Mouse (Mus musculus): ENCODE measurements around the gene Olfr1396. TPM values are rescaled to one million over a fixed set of nuclear protein-coding genes. Genes with fewer than 3 reads are reported as not detected.
"Not testable (repeated sequence)": the region's sequence is repeated elsewhere in the genome, so short reads cannot be mapped to it uniquely, and the experiment has no call there.

Olfr1396 gene
- polyA plus RNA-seq, 1 experiment from 2014 or later: not detected

DNA sequence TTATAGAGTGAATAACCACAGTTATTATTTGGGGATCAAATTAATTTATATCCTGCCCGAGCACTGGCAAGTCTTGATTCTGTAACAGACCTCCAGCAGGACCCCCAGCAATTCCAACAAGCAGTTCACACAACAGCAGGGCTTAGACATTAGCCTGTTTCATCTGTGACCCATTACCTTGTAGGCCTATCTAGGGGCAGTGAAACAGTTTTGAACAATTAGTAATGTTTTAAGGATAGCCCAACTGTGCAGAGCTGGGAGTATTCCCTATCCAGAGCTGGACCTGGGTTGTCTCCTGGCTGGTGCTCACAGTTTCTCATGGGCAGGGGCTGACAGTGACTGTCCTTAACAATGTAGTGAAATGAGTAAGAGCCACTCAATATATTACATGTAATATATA, 37.7 kb downstream of the Olfr1396 start:
- Histone ChIP-seq H3K9ac (ENCODE audit: low read length) (no peak overlapping the region), H3K36me3 (ENCODE audit: control insufficient read depth, insufficient read depth, low read length) (no peaks in the 10 kb centered on the region), H3K4me2 (ENCODE audit: low read depth) (no peak overlapping the region), H3K4me1 (ENCODE audit: control insufficient read depth, insufficient read depth, low read length) (no peaks in the 10 kb centered on the region), H3K4me3 (ENCODE audit: low read depth, low read length) (no peak overlapping the region), H3K27ac (ENCODE audit: low read depth, low read length) (no peak overlapping the region), H3K27me3 (ENCODE audit: control insufficient read depth, insufficient read depth, low read length) (no peaks in the 10 kb centered on the region), H3K9me3 (ENCODE audit: control insufficient read depth, low read length) (no peaks in the 10 kb centered on the region)
- WGBS: 79% methylated on average over 1 of the region's 1 CpGs
- no peak for ATAC-seq (ENCODE audit: insufficient read depth, low FRiP score, low TSS enrichment)
- no peak for DNase-seq (ENCODE audit: low spot score)

- H3K36me3 ChIP-seq (ENCODE audit: control insufficient read depth, insufficient read depth, low read length); DNase-seq (ENCODE audit: low spot score); ATAC-seq (ENCODE audit: insufficient read depth, low FRiP score, low TSS enrichment); H3K9ac ChIP-seq (ENCODE audit: low read length); H3K27ac ChIP-seq (ENCODE audit: low read depth, low read length); H3K4me3 ChIP-seq (ENCODE audit: low read depth, low read length); H3K9me3 ChIP-seq (ENCODE audit: control insufficient read depth, low read length); H3K4me1 ChIP-seq (ENCODE audit: control insufficient read depth, insufficient read depth, low read length); H3K4me2 ChIP-seq (ENCODE audit: low read depth); H3K27me3 ChIP-seq (ENCODE audit: control insufficient read depth, insufficient read depth, low read length): not testable (repeated sequence)
- 80% methylated on average over 6 of the region's 6 CpGs for WGBS
These were observed 38.5 kb downstream of the Olfr1396 start, which contains the start of gene Ifi47 for GRCm38 (mm10) chr11:49076001-49076757. Ifi47 (plus strand) TSS chr11:49076587.

- 95% methylated on average over 1 of the region's 1 CpGs for WGBS
- H3K4me3 ChIP-seq (ENCODE audit: low read depth, low read length): no peak overlapping the region
- H3K9me3 ChIP-seq (ENCODE audit: control insufficient read depth, low read length): no peaks in the 10 kb centered on the region
- no peaks in the 10 kb centered on the region for H3K4me1 ChIP-seq (ENCODE audit: control insufficient read depth, insufficient read depth, low read length)
- H3K27ac ChIP-seq (ENCODE audit: low read depth, low read length): no peak overlapping the region
- DNase-seq (ENCODE audit: low spot score) (no peak), ATAC-seq (ENCODE audit: insufficient read depth, low FRiP score, low TSS enrichment) (no peak)
- H3K9ac ChIP-seq (ENCODE audit: low read length): no peak overlapping the region
- H3K36me3 ChIP-seq (ENCODE audit: control insufficient read depth, insufficient read depth, low read length): no peaks in the 10 kb centered on the region
- no peak overlapping the region for H3K4me2 ChIP-seq (ENCODE audit: low read depth)
- H3K27me3 ChIP-seq (ENCODE audit: control insufficient read depth, insufficient read depth, low read length): no peaks in the 10 kb centered on the region
These were observed 46.3 kb downstream of the Olfr1396 start for GRCm38 (mm10) chr11:49068358-49068757.

- H3K4me2 ChIP-seq (ENCODE audit: low read depth); DNase-seq (ENCODE audit: low spot score); H3K27ac ChIP-seq (ENCODE audit: low read depth, low read length); H3K9me3 ChIP-seq (ENCODE audit: control insufficient read depth, low read length); H3K4me1 ChIP-seq (ENCODE audit: control insufficient read depth, insufficient read depth, low read length); H3K9ac ChIP-seq (ENCODE audit: low read length); H3K27me3 ChIP-seq (ENCODE audit: control insufficient read depth, insufficient read depth, low read length); H3K4me3 ChIP-seq (ENCODE audit: low read depth, low read length); H3K36me3 ChIP-seq (ENCODE audit: control insufficient read depth, insufficient read depth, low read length); ATAC-seq (ENCODE audit: insufficient read depth, low FRiP score, low TSS enrichment): not testable (repeated sequence)
- 87% methylated on average over 5 of the region's 5 CpGs for WGBS
These were observed 50.8 kb downstream of the Olfr1396 start, which contains the start of gene Tgtp2 for GRCm38 (mm10) chr11:49063713-49064469. Tgtp2 (minus strand) TSS chr11:49064206.

- WGBS: 74% methylated on average over 1 of the region's 2 CpGs
- H3K4me2 ChIP-seq (ENCODE audit: low read depth); ATAC-seq (ENCODE audit: insufficient read depth, low FRiP score, low TSS enrichment); H3K36me3 ChIP-seq (ENCODE audit: control insufficient read depth, insufficient read depth, low read length); H3K9ac ChIP-seq (ENCODE audit: low read length); DNase-seq (ENCODE audit: low spot score); H3K27ac ChIP-seq (ENCODE audit: low read depth, low read length); H3K27me3 ChIP-seq (ENCODE audit: control insufficient read depth, insufficient read depth, low read length); H3K4me3 ChIP-seq (ENCODE audit: low read depth, low read length); H3K9me3 ChIP-seq (ENCODE audit: control insufficient read depth, low read length); H3K4me1 ChIP-seq (ENCODE audit: control insufficient read depth, insufficient read depth, low read length): not testable (repeated sequence)
These were observed 52.8 kb downstream of the Olfr1396 start for GRCm38 (mm10) chr11:49061865-49062264.

DNA sequence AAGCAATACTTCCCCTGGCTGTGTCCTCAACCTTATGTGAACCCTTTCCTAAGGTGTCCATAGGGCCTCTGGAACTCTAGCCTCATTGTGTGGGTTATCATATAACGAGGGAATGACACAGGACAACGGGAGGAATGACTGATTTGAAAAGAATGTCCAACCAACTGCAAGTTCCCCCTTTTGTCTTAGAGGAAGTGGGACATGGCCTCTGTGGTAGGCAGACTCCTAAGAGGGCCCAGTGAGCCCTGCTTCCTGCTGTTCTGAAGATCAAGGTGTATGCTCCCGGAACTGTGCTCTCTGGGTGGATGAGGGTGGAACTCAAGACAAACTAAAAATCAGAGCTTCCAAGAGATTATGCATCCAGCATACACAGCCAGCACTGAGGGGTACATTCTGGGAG, 54.6 kb downstream of the Olfr1396 start:
- H3K27me3 ChIP-seq (ENCODE audit: control insufficient read depth, insufficient read depth, low read length); DNase-seq (ENCODE audit: low spot score); H3K4me2 ChIP-seq (ENCODE audit: low read depth); H3K4me1 ChIP-seq (ENCODE audit: control insufficient read depth, insufficient read depth, low read length); H3K4me3 ChIP-seq (ENCODE audit: low read depth, low read length); H3K27ac ChIP-seq (ENCODE audit: low read depth, low read length); H3K36me3 ChIP-seq (ENCODE audit: control insufficient read depth, insufficient read depth, low read length); H3K9me3 ChIP-seq (ENCODE audit: control insufficient read depth, low read length); H3K9ac ChIP-seq (ENCODE audit: low read length); ATAC-seq (ENCODE audit: insufficient read depth, low FRiP score, low TSS enrichment): not testable (repeated sequence)
- 92% methylated on average over 2 of the region's 3 CpGs for WGBS

Other genes with a start within 250 kb of the Olfr1396 start
- 1.8 and 2.8 TPM in 2 replicates for gene Irgm1, start 243.2 kb downstream of the Olfr1396 start, polyA plus RNA-seq (2014; fragmentation: Nextera tagmentation; extraction: Ambion mirVana)
- 0.31 TPM in 1 of 2 replicates, not detected in the other for gene Gm5431, start 212.7 kb downstream of the Olfr1396 start, polyA plus RNA-seq (2014; fragmentation: Nextera tagmentation; extraction: Ambion mirVana)
- 1.2 and 2.1 TPM in 2 replicates for gene Psme2b, start 168.7 kb downstream of the Olfr1396 start, polyA plus RNA-seq (2014; fragmentation: Nextera tagmentation; extraction: Ambion mirVana)
- gene Olfr56, start 136.0 kb downstream of the Olfr1396 start, polyA plus RNA-seq (2014; fragmentation: Nextera tagmentation; extraction: Ambion mirVana): not detected in 2 replicates
- 0.09 and 0.30 TPM in 2 replicates for gene 9930111J21Rik1, start 135.5 kb downstream of the Olfr1396 start, polyA plus RNA-seq (2014; fragmentation: Nextera tagmentation; extraction: Ambion mirVana)
- gene Gm12185, start 122.6 kb downstream of the Olfr1396 start, polyA plus RNA-seq (2014; fragmentation: Nextera tagmentation; extraction: Ambion mirVana): not detected in 2 replicates
- gene Tgtp1, start 120.7 kb downstream of the Olfr1396 start, polyA plus RNA-seq (2014; fragmentation: Nextera tagmentation; extraction: Ambion mirVana): not detected in 2 replicates
- 0.09 and 0.27 TPM in 2 replicates for gene 9930111J21Rik2, start 63.6 kb downstream of the Olfr1396 start, polyA plus RNA-seq (2014; fragmentation: Nextera tagmentation; extraction: Ambion mirVana)
- not detected in 2 replicates for gene Tgtp2, start 50.7 kb downstream of the Olfr1396 start, polyA plus RNA-seq (2014; fragmentation: Nextera tagmentation; extraction: Ambion mirVana)
- 0.36 and 0.57 TPM in 2 replicates for gene Ifi47, start 38.3 kb downstream of the Olfr1396 start, polyA plus RNA-seq (2014; fragmentation: Nextera tagmentation; extraction: Ambion mirVana)
- gene Olfr1395, start 27.4 kb upstream of the Olfr1396 start, polyA plus RNA-seq (2014; fragmentation: Nextera tagmentation; extraction: Ambion mirVana): not detected in 2 replicates
- not detected in 2 replicates for gene Olfr1394, start 39.5 kb upstream of the Olfr1396 start, polyA plus RNA-seq (2014; fragmentation: Nextera tagmentation; extraction: Ambion mirVana)
- 0.20 and 0.21 TPM in 2 replicates for gene Btnl9, start 72.3 kb upstream of the Olfr1396 start, polyA plus RNA-seq (2014; fragmentation: Nextera tagmentation; extraction: Ambion mirVana)
- 57.2 and 62.5 TPM in 2 replicates for gene Zfp62, start 88.4 kb upstream of the Olfr1396 start, polyA plus RNA-seq (2014; fragmentation: Nextera tagmentation; extraction: Ambion mirVana)
- 28.6 and 33.2 TPM in 2 replicates for gene Mgat1, start 129.3 kb upstream of the Olfr1396 start, polyA plus RNA-seq (2014; fragmentation: Nextera tagmentation; extraction: Ambion mirVana)
- gene Olfr1393, start 163.4 kb upstream of the Olfr1396 start, polyA plus RNA-seq (2014; fragmentation: Nextera tagmentation; extraction: Ambion mirVana): 0.08 and 0.12 TPM in 2 replicates
- not detected in 2 replicates for gene Olfr1392, start 170.4 kb upstream of the Olfr1396 start, polyA plus RNA-seq (2014; fragmentation: Nextera tagmentation; extraction: Ambion mirVana)
- not detected in 2 replicates for gene Olfr10, start 189.9 kb upstream of the Olfr1396 start, polyA plus RNA-seq (2014; fragmentation: Nextera tagmentation; extraction: Ambion mirVana)
- gene Olfr1391, start 207.9 kb upstream of the Olfr1396 start, polyA plus RNA-seq (2014; fragmentation: Nextera tagmentation; extraction: Ambion mirVana): not detected in 2 replicates
- gene Olfr1390, start 220.3 kb upstream of the Olfr1396 start, polyA plus RNA-seq (2014; fragmentation: Nextera tagmentation; extraction: Ambion mirVana): not detected in 2 replicates

All from neural tube, embryonic 11.5 days (tissue).